Mouse (Mus musculus): ENCODE results near the gene Rcan3.
A peak's percentile ranks its signal among the peaks of the same experiment; 100 is the strongest.

Gene Rcan3

GRCm38 (mm10) chr4:135433443-135434394 lies at the start of gene Rcan3:
Rcan3 (minus strand) TSS chr4:135433853.
- peak; percentile 93 for DNase-seq (ENCODE audit: low spot score)

- DNase-seq (ENCODE audit: low spot score) = no peak
Measured at GRCm38 (mm10) chr4:135480370-135480769, 46.7 kb upstream of the Rcan3 start.

- no peak for DNase-seq (ENCODE audit: low spot score)
Measured at GRCm38 (mm10) chr4:135477851-135478250, 44.2 kb upstream of the Rcan3 start.

GRCm38 (mm10) chr4:135463406-135463805 lies 29.8 kb upstream of the Rcan3 start:
- DNase-seq (ENCODE audit: low spot score) = no peak

- DNase-seq (ENCODE audit: low spot score) = peak; percentile 28
Measured at GRCm38 (mm10) chr4:135453572-135453971, 19.9 kb upstream of the Rcan3 start.

GRCm38 (mm10) chr4:135453164-135453563 lies 19.5 kb upstream of the Rcan3 start:
- no peak for DNase-seq (ENCODE audit: low spot score)

- DNase-seq (ENCODE audit: low spot score) = peak; percentile 73
Measured at GRCm38 (mm10) chr4:135451360-135452015, 17.8 kb upstream of the Rcan3 start.

- no peak for DNase-seq (ENCODE audit: low spot score)
Measured at GRCm38 (mm10) chr4:135442473-135442872, 8.8 kb upstream of the Rcan3 start.

GRCm38 (mm10) chr4:135439904-135440522 lies 6.4 kb upstream of the Rcan3 start:
- peak; percentile 49 for DNase-seq (ENCODE audit: low spot score)

- peak; percentile 92 for DNase-seq (ENCODE audit: low spot score)
Measured at GRCm38 (mm10) chr4:135439188-135439647, 5.6 kb upstream of the Rcan3 start.

GRCm38 (mm10) chr4:135437924-135438323 lies 4.3 kb upstream of the Rcan3 start:
- DNase-seq (ENCODE audit: low spot score) = no peak

GRCm38 (mm10) chr4:135436291-135436690 lies 2.6 kb upstream of the Rcan3 start:
- DNase-seq (ENCODE audit: low spot score) = peak; percentile 81

GRCm38 (mm10) chr4:135434395-135434789 lies 739 bp upstream of the Rcan3 start:
- no peak for DNase-seq (ENCODE audit: low spot score)

- DNase-seq (ENCODE audit: low spot score) = peak; percentile 26
Measured at GRCm38 (mm10) chr4:135433086-135433442, 589 bp downstream of the Rcan3 start.

- DNase-seq (ENCODE audit: low spot score) = no peak
Measured at GRCm38 (mm10) chr4:135429990-135430760, 3.5 kb downstream of the Rcan3 start.

- DNase-seq (ENCODE audit: low spot score) = no peak
Measured at GRCm38 (mm10) chr4:135429383-135429782, 4.3 kb downstream of the Rcan3 start.

GRCm38 (mm10) chr4:135426587-135426986 lies 7.1 kb downstream of the Rcan3 start:
- DNase-seq (ENCODE audit: low spot score) = no peak

GRCm38 (mm10) chr4:135425625-135426024 lies 8.0 kb downstream of the Rcan3 start:
- DNase-seq (ENCODE audit: low spot score) = no peak

- DNase-seq (ENCODE audit: low spot score) = no peak
Measured at GRCm38 (mm10) chr4:135420961-135421360, 12.7 kb downstream of the Rcan3 start.

GRCm38 (mm10) chr4:135420416-135420815 lies 13.2 kb downstream of the Rcan3 start:
- DNase-seq (ENCODE audit: low spot score) = no peak

- peak; percentile 32 for DNase-seq (ENCODE audit: low spot score)
Measured at GRCm38 (mm10) chr4:135419996-135420395, 13.7 kb downstream of the Rcan3 start.

- no peak for DNase-seq (ENCODE audit: low spot score)
Measured at GRCm38 (mm10) chr4:135416367-135416766, 17.3 kb downstream of the Rcan3 start.
